10 mouse cellular contexts compared by ENCODE assay signal in genomic region chr5:144546423-144546995, GRCm38 (mm10). TPM values are rescaled to one million over a fixed set of nuclear protein-coding genes. Genes with fewer than 3 reads are reported as not detected.
DNase-seq lines count a peak whose midpoint lies in the region; ATAC-seq lines count a peak whose summit lies in the region.
"Had no signal": no experiment of that assay in that cellular context is flagged by ENCODE, and none has a peak within 500 bp of the region (broad histone marks: within the 10 kb centered on the region; RNA-seq: fewer than 3 reads in every experiment).

No protein-coding gene starts in this region.

- H3K36me3 ChIP-seq in heart, embryonic 15.5 days, result no peaks in the 10 kb centered on the region
- H3K36me3 ChIP-seq in hindbrain, embryonic 14.5 days (replicated peaks; ENCODE audit: control insufficient read depth, insufficient read depth), result no peaks in the 10 kb centered on the region
- no peaks in the 10 kb centered on the region for H3K36me3 ChIP-seq in neural tube, embryonic 11.5 days (ENCODE audit: control insufficient read depth, insufficient read depth, low read length)

- H3K4me2 ChIP-seq in heart, embryonic 15.5 days, result peak overlapping the region; percentile 66
- peak overlapping the region; percentile 60 for H3K4me2 ChIP-seq in hindbrain, embryonic 14.5 days (replicated peaks)
- H3K4me2 ChIP-seq in neural tube, embryonic 11.5 days (ENCODE audit: low read depth), result peak overlapping the region; percentile 48

- H3K27me3 ChIP-seq in heart, embryonic 15.5 days, result peaks cover 89% of the 10 kb centered on the region
- H3K27me3 ChIP-seq in hindbrain, embryonic 14.5 days (ENCODE audit: control insufficient read depth, insufficient read depth, low read length), result peaks cover 29% of the 10 kb centered on the region
- H3K27me3 ChIP-seq in neural tube, embryonic 11.5 days (ENCODE audit: control insufficient read depth, insufficient read depth, low read length), result peaks cover 25% of the 10 kb centered on the region

- no peak for DNase-seq in heart, postnatal 14 days
- DNase-seq in embryo, embryonic 10 days (ENCODE audit: low spot score), result peak; percentile 36
- DNase-seq in hindbrain, embryonic 14.5 days (ENCODE audit: low spot score), result no peak
- peak; percentile 49 for DNase-seq in neural tube, embryonic 11.5 days (ENCODE audit: low spot score)
- no peak for DNase-seq in adrenal gland, postnatal 10 days
- no peak for DNase-seq in frontal cortex, postnatal 14 days (ENCODE audit: low spot score in 2 of 2)
- no peak for DNase-seq in ovary, postnatal 14 days (ENCODE audit: low spot score)

- H3K9ac ChIP-seq in heart, embryonic 15.5 days, result no peak overlapping the region
- peak overlapping the region; percentile 54 for H3K9ac ChIP-seq in hindbrain, embryonic 14.5 days
- H3K9ac ChIP-seq in neural tube, embryonic 11.5 days (ENCODE audit: low read length), result peak overlapping the region; percentile 44

- no peak overlapping the region for H3K27ac ChIP-seq in heart, embryonic 15.5 days
- H3K27ac ChIP-seq in hindbrain, embryonic 14.5 days, result no peak overlapping the region
- H3K27ac ChIP-seq in neural tube, embryonic 11.5 days (ENCODE audit: low read depth, low read length), result no peak overlapping the region

- peaks cover 15% of the 10 kb centered on the region for H3K4me1 ChIP-seq in heart, embryonic 15.5 days (replicated peaks)
- H3K4me1 ChIP-seq in hindbrain, embryonic 14.5 days (replicated peaks; ENCODE audit: control insufficient read depth, insufficient read depth, low read length), result peaks cover 25% of the 10 kb centered on the region; the same call in 1 of the 2 replicates
- peaks cover 21% of the 10 kb centered on the region for H3K4me1 ChIP-seq in neural tube, embryonic 11.5 days (ENCODE audit: control insufficient read depth, insufficient read depth, low read length)

- WGBS in heart, embryonic 15.5 days, result 4% methylated on average over 34 of the region's 34 CpGs
- WGBS in hindbrain, embryonic 14.5 days, result 2% methylated on average over 34 of the region's 34 CpGs
- WGBS in neural tube, embryonic 11.5 days, result 4% methylated on average over 34 of the region's 34 CpGs

- H3K4me3 ChIP-seq in heart, embryonic 15.5 days, result peak overlapping the region; percentile 42
- peak overlapping the region; percentile 43 for H3K4me3 ChIP-seq in hindbrain, embryonic 14.5 days (replicated peaks; ENCODE audit: low read length)
- peak overlapping the region; percentile 31 for H3K4me3 ChIP-seq in neural tube, embryonic 11.5 days (ENCODE audit: low read depth, low read length)

- H3K9me3 ChIP-seq in heart, embryonic 15.5 days (replicated peaks), result no peaks in the 10 kb centered on the region
- no peaks in the 10 kb centered on the region for H3K9me3 ChIP-seq in hindbrain, embryonic 14.5 days (ENCODE audit: control insufficient read depth, low read length)
- no peaks in the 10 kb centered on the region for H3K9me3 ChIP-seq in neural tube, embryonic 11.5 days (ENCODE audit: control insufficient read depth, low read length)

- ATAC-seq in heart, embryonic 15.5 days (replicated peaks; ENCODE audit: insufficient number of reproducible peaks, insufficient read depth, low FRiP score, low read depth), result no peak
- no peak for ATAC-seq in hindbrain, embryonic 14.5 days (ENCODE audit: low FRiP score)
- ATAC-seq in neural tube, embryonic 11.5 days (ENCODE audit: insufficient read depth, low FRiP score, low TSS enrichment), result no peak

- intact Hi-C loops in heart, postnatal 14 days (cut with DNase I), result no loop called here

RNA-seq across cellular contexts. Expression of gene Nptx2, which starts 0.8 kb away (rescaled TPM):
- polyA plus RNA-seq in heart, embryonic 15.5 days (2015; fragmentation: Nextera tagmentation; extraction: Ambion mirVana), result 0.06 and 0.18 TPM in 2 replicates
- under 1 TPM; 0.07 to 0.10 TPM for total RNA-seq in heart, postnatal 14 days (2021)
- polyA plus RNA-seq in hindbrain, embryonic 14.5 days (2014; fragmentation: Nextera tagmentation; extraction: Ambion mirVana), result 8.1 and 9.3 TPM in 2 replicates
- polyA plus RNA-seq in neural tube, embryonic 11.5 days (2014; fragmentation: Nextera tagmentation; extraction: Ambion mirVana), result 2.8 TPM in 2 replicates
- under 1 TPM; 0.79 to 0.87 TPM for total RNA-seq in adrenal gland, postnatal 10 days (2021)
- total RNA-seq: CH12.LX; hematopoietic stem cell, adult 5-6 weeks had no signal

Comparison
In these comparisons a context has a peak if more than half of its experiments do, and no peak if none do; other contexts are left out.
1. DNase-seq: peak in embryo, embryonic 10 days (single experiment) and neural tube, embryonic 11.5 days (single experiment); none in heart, postnatal 14 days (0 of 2), hindbrain, embryonic 14.5 days (single experiment), adrenal gland, postnatal 10 days (single experiment), frontal cortex, postnatal 14 days (0 of 2) and ovary, postnatal 14 days (single experiment).
2. Peak in every context shown above with its lines, with median percentiles within 50 percentile points of each other: H3K4me2 ChIP-seq and H3K4me3 ChIP-seq.